Mouse (Mus musculus): ENCODE data around the gene Ttc23. TPM values are rescaled to one million over a fixed set of nuclear protein-coding genes. Genes with fewer than 3 reads are reported as not detected.

The Ttc23 gene
- polyA plus RNA-seq, 1 experiment, result 14.2 TPM

- Histone ChIP-seq H3K27me3 (ENCODE audit: control insufficient read depth, insufficient read depth, insufficient read length) (no peaks in the 10 kb centered on the region), H3ac (ENCODE audit: control insufficient read depth, insufficient read length) (no peak overlapping the region), H3K4me3 (no peak overlapping the region), H3K36me3 (ENCODE audit: control insufficient read depth, insufficient read depth) (no peaks in the 10 kb centered on the region), H3K4me2 (ENCODE audit: low read depth) (no peak overlapping the region), H3K79me2 (ENCODE audit: control insufficient read depth, insufficient read depth) (no peaks in the 10 kb centered on the region)
- TF ChIP-seq TCF12 (IDR thresholded peaks at IDR 0.05; ENCODE audit: insufficient read depth, poor library complexity, severe bottlenecking), result no peak
- no peak for TF ChIP-seq MAX (IDR thresholded peaks at IDR 0.05; ENCODE audit: low read depth)
- no peak for TF ChIP-seq CEBPB (IDR thresholded peaks at IDR 0.05; ENCODE audit: insufficient read depth, poor library complexity, severe bottlenecking)
- no peak for TF ChIP-seq POLR2A (IDR thresholded peaks at IDR 0.05; ENCODE audit: insufficient read length, low read depth)
- no peak for TF ChIP-seq MYOG (IDR thresholded peaks at IDR 0.05; ENCODE audit: control insufficient read depth in 1 of 3, insufficient read depth in 1 of 3, insufficient read length in 2 of 3, low read depth in 2 of 3)
- no peak for TF ChIP-seq E2F4 (IDR thresholded peaks at IDR 0.05; ENCODE audit: insufficient read depth)
- no peak for TF ChIP-seq SRF (IDR thresholded peaks at IDR 0.05; ENCODE audit: control insufficient read depth, insufficient read length, low read depth)
- TF ChIP-seq POLR2AphosphoS2 (IDR thresholded peaks at IDR 0.05; ENCODE audit: insufficient read length, low read depth), result no peak
- no peak for TF ChIP-seq MYOD1 (IDR thresholded peaks at IDR 0.05; ENCODE audit: control insufficient read depth in 1 of 3, insufficient read length in 2 of 3, low read depth in 2 of 3)
- no peak for TF ChIP-seq TCF3 (IDR thresholded peaks at IDR 0.05; ENCODE audit: insufficient read length, low read depth)
- no peak for TF ChIP-seq REST (IDR thresholded peaks at IDR 0.05; ENCODE audit: insufficient read depth, insufficient read length)
- no peak for TF ChIP-seq USF1 (IDR thresholded peaks at IDR 0.05; ENCODE audit: low read depth)
Measured at GRCm38 (mm10) chr7:67692791-67693538, 45.8 kb downstream of the Ttc23 start.

- no peaks in the 10 kb centered on the region for H3K27me3 ChIP-seq (ENCODE audit: control insufficient read depth, insufficient read depth, insufficient read length)
- no peak overlapping the region for H3ac ChIP-seq (ENCODE audit: control insufficient read depth, insufficient read length)
- no peak overlapping the region for H3K4me3 ChIP-seq
- H3K79me2 ChIP-seq (ENCODE audit: control insufficient read depth, insufficient read depth), result no peaks in the 10 kb centered on the region
- H3K36me3 ChIP-seq (ENCODE audit: control insufficient read depth, insufficient read depth), result no peaks in the 10 kb centered on the region
- TF ChIP-seq POLR2AphosphoS2 (IDR thresholded peaks at IDR 0.05; ENCODE audit: insufficient read length, low read depth), result no peak
- no peak for TF ChIP-seq E2F4 (IDR thresholded peaks at IDR 0.05; ENCODE audit: insufficient read depth)
- no peak for TF ChIP-seq MYOG (IDR thresholded peaks at IDR 0.05; ENCODE audit: control insufficient read depth in 1 of 3, insufficient read depth in 1 of 3, insufficient read length in 2 of 3, low read depth in 2 of 3)
- no peak for TF ChIP-seq TCF3 (IDR thresholded peaks at IDR 0.05; ENCODE audit: insufficient read length, low read depth)
- no peak for TF ChIP-seq SRF (IDR thresholded peaks at IDR 0.05; ENCODE audit: control insufficient read depth, insufficient read length, low read depth)
- TF ChIP-seq REST (IDR thresholded peaks at IDR 0.05; ENCODE audit: insufficient read depth, insufficient read length), result no peak
- TF ChIP-seq MAX (IDR thresholded peaks at IDR 0.05; ENCODE audit: low read depth), result no peak
- no peak for TF ChIP-seq MYOD1 (IDR thresholded peaks at IDR 0.05; ENCODE audit: control insufficient read depth in 1 of 3, insufficient read length in 2 of 3, low read depth in 2 of 3)
- no peak for TF ChIP-seq USF1 (IDR thresholded peaks at IDR 0.05; ENCODE audit: low read depth)
- no peak for TF ChIP-seq TCF12 (IDR thresholded peaks at IDR 0.05; ENCODE audit: insufficient read depth, poor library complexity, severe bottlenecking)
- TF ChIP-seq CEBPB (IDR thresholded peaks at IDR 0.05; ENCODE audit: insufficient read depth, poor library complexity, severe bottlenecking), result no peak
- TF ChIP-seq POLR2A (IDR thresholded peaks at IDR 0.05; ENCODE audit: insufficient read length, low read depth), result no peak
- H3K4me2 ChIP-seq (ENCODE audit: low read depth), result no peak overlapping the region
Measured at GRCm38 (mm10) chr7:67695906-67696305, 48.7 kb downstream of the Ttc23 start.

GRCm38 (mm10) chr7:67697892-67698630 lies 50.9 kb downstream of the Ttc23 start:
- Histone ChIP-seq H3K79me2 (ENCODE audit: control insufficient read depth, insufficient read depth) (no peaks in the 10 kb centered on the region), H3K4me3 (no peak overlapping the region), H3K27me3 (ENCODE audit: control insufficient read depth, insufficient read depth, insufficient read length) (no peaks in the 10 kb centered on the region), H3ac (ENCODE audit: control insufficient read depth, insufficient read length) (no peak overlapping the region), H3K36me3 (ENCODE audit: control insufficient read depth, insufficient read depth) (no peaks in the 10 kb centered on the region), H3K4me2 (ENCODE audit: low read depth) (no peak overlapping the region)
- peak; percentile 63 for TF ChIP-seq POLR2AphosphoS2 (IDR thresholded peaks at IDR 0.05; ENCODE audit: insufficient read length, low read depth)
- TF ChIP-seq MYOD1 (IDR thresholded peaks at IDR 0.05; ENCODE audit: control insufficient read depth in 1 of 3, insufficient read length in 2 of 3, low read depth in 2 of 3), result no peak
- TF ChIP-seq MYOG (IDR thresholded peaks at IDR 0.05; ENCODE audit: control insufficient read depth in 1 of 3, insufficient read depth in 1 of 3, insufficient read length in 2 of 3, low read depth in 2 of 3), result peak in 1 of 3 experiments; percentile 9
- TF ChIP-seq USF1 (IDR thresholded peaks at IDR 0.05; ENCODE audit: low read depth), result no peak
- peak; percentile 28 for TF ChIP-seq POLR2A (IDR thresholded peaks at IDR 0.05; ENCODE audit: insufficient read length, low read depth)

- Histone ChIP-seq H3K79me2 (ENCODE audit: control insufficient read depth, insufficient read depth) (no peaks in the 10 kb centered on the region), H3ac (ENCODE audit: control insufficient read depth, insufficient read length) (no peak overlapping the region), H3K4me2 (ENCODE audit: low read depth) (no peak overlapping the region), H3K36me3 (ENCODE audit: control insufficient read depth, insufficient read depth) (no peaks in the 10 kb centered on the region), H3K27me3 (ENCODE audit: control insufficient read depth, insufficient read depth, insufficient read length) (no peaks in the 10 kb centered on the region), H3K4me3 (no peak overlapping the region)
- TF ChIP-seq MYOG (IDR thresholded peaks at IDR 0.05; ENCODE audit: control insufficient read depth in 1 of 3, insufficient read depth in 1 of 3, insufficient read length in 2 of 3, low read depth in 2 of 3) (no peak), MYOD1 (IDR thresholded peaks at IDR 0.05; ENCODE audit: control insufficient read depth in 1 of 3, insufficient read length in 2 of 3, low read depth in 2 of 3) (no peak), USF1 (IDR thresholded peaks at IDR 0.05; ENCODE audit: low read depth) (no peak), MAX (IDR thresholded peaks at IDR 0.05; ENCODE audit: low read depth) (no peak)
Measured at GRCm38 (mm10) chr7:67699301-67699700, 52.1 kb downstream of the Ttc23 start.

Data from myocyte (in vitro differentiated cells).